17 mouse cellular contexts compared by ENCODE assay signal in genomic region chr1:3120392-3120690, GRCm38 (mm10).
DNase-seq lines count a peak whose midpoint lies in the region; ATAC-seq lines count a peak whose summit lies in the region.
"Had no signal": no experiment of that assay in that cellular context is flagged by ENCODE, and none has a peak within 500 bp of the region (broad histone marks: within the 10 kb centered on the region; RNA-seq: fewer than 3 reads in every experiment).

No protein-coding gene starts in this region.

- WGBS in forebrain, embryonic 15.5 days: 56% methylated on average over 3 of the region's 3 CpGs
- WGBS in forebrain, embryonic 11.5 days: 80% methylated on average over 3 of the region's 3 CpGs
- WGBS in heart, embryonic 15.5 days: 24% methylated on average over 3 of the region's 3 CpGs
- 36% methylated on average over 3 of the region's 3 CpGs for WGBS in heart, embryonic 11.5 days (ENCODE audit: insufficient replicate concordance)
- WGBS in neural tube, embryonic 15.5 days: 75% methylated on average over 3 of the region's 3 CpGs

- H3K9ac ChIP-seq in forebrain, embryonic 15.5 days (replicated peaks): no peak overlapping the region
- no peak overlapping the region for H3K9ac ChIP-seq in forebrain, embryonic 11.5 days (ENCODE audit: low read length)
- no peak overlapping the region for H3K9ac ChIP-seq in heart, embryonic 15.5 days
- H3K9ac ChIP-seq in heart, embryonic 11.5 days (ENCODE audit: low read depth, low read length): no peak overlapping the region
- H3K9ac ChIP-seq in neural tube, embryonic 15.5 days (replicated peaks): no peak overlapping the region
- H3K9ac ChIP-seq: hindbrain, embryonic 15.5 days had no signal

- no peaks in the 10 kb centered on the region for H3K27me3 ChIP-seq in forebrain, embryonic 15.5 days
- no peaks in the 10 kb centered on the region for H3K27me3 ChIP-seq in forebrain, embryonic 11.5 days (ENCODE audit: control insufficient read depth, insufficient read depth, low read length)
- H3K27me3 ChIP-seq in heart, embryonic 15.5 days: no peaks in the 10 kb centered on the region
- H3K27me3 ChIP-seq in heart, embryonic 11.5 days (ENCODE audit: control insufficient read depth, insufficient read depth, low read length): no peaks in the 10 kb centered on the region
- H3K27me3 ChIP-seq in neural tube, embryonic 15.5 days (replicated peaks): no peaks in the 10 kb centered on the region
- H3K27me3 ChIP-seq: hindbrain, embryonic 15.5 days had no signal

- no peaks in the 10 kb centered on the region for H3K36me3 ChIP-seq in forebrain, embryonic 15.5 days
- no peaks in the 10 kb centered on the region for H3K36me3 ChIP-seq in forebrain, embryonic 11.5 days (ENCODE audit: control insufficient read depth, insufficient read depth, low read length)
- H3K36me3 ChIP-seq in heart, embryonic 15.5 days: no peaks in the 10 kb centered on the region
- no peaks in the 10 kb centered on the region for H3K36me3 ChIP-seq in heart, embryonic 11.5 days (ENCODE audit: control insufficient read depth, insufficient read depth, low read length)
- H3K36me3 ChIP-seq in neural tube, embryonic 15.5 days: no peaks in the 10 kb centered on the region
- H3K36me3 ChIP-seq: hindbrain, embryonic 15.5 days had no signal

- peak; percentile 72 for ATAC-seq in forebrain, embryonic 15.5 days (replicated peaks)
- no peak for ATAC-seq in forebrain, embryonic 11.5 days (replicated peaks; ENCODE audit: low FRiP score)
- no peak for ATAC-seq in heart, embryonic 15.5 days (replicated peaks; ENCODE audit: insufficient number of reproducible peaks, insufficient read depth, low FRiP score, low read depth)
- ATAC-seq in heart, embryonic 11.5 days (replicated peaks; ENCODE audit: insufficient number of reproducible peaks, low FRiP score, low TSS enrichment): no peak
- ATAC-seq in neural tube, embryonic 15.5 days (ENCODE audit: low FRiP score): no peak

- no peak for DNase-seq in forebrain, embryonic 11.5 days (ENCODE audit: low spot score)
- peak; percentile 45 for DNase-seq in right cerebral cortex, adult 18-20 months
- DNase-seq in right cerebral cortex, postnatal 14 days: no peak
- peak; percentile 79 for DNase-seq in telencephalon, adult 2 months (ENCODE audit: low read depth, low spot score)
- DNase-seq: adrenal gland, adult 2 months; cerebellum, postnatal 10 days; kidney, adult 18-20 months; kidney, postnatal 25 days; midbrain, embryonic 14.5 days had no signal

- no peak overlapping the region for H3K4me2 ChIP-seq in forebrain, embryonic 15.5 days (replicated peaks)
- no peak overlapping the region for H3K4me2 ChIP-seq in forebrain, embryonic 11.5 days (ENCODE audit: low read depth, low read length, severe bottlenecking)
- no peak overlapping the region for H3K4me2 ChIP-seq in heart, embryonic 15.5 days
- no peak overlapping the region for H3K4me2 ChIP-seq in heart, embryonic 11.5 days
- H3K4me2 ChIP-seq in neural tube, embryonic 15.5 days: no peak overlapping the region
- H3K4me2 ChIP-seq: hindbrain, embryonic 15.5 days; liver, embryonic 11.5 days had no signal

- H3K9me3 ChIP-seq in forebrain, embryonic 15.5 days: no peaks in the 10 kb centered on the region
- no peaks in the 10 kb centered on the region for H3K9me3 ChIP-seq in forebrain, embryonic 11.5 days (ENCODE audit: control insufficient read depth, low read length)
- no peaks in the 10 kb centered on the region for H3K9me3 ChIP-seq in heart, embryonic 15.5 days (replicated peaks)
- no peaks in the 10 kb centered on the region for H3K9me3 ChIP-seq in heart, embryonic 11.5 days (replicated peaks; ENCODE audit: control insufficient read depth, low read length)
- H3K9me3 ChIP-seq in neural tube, embryonic 15.5 days (replicated peaks): no peaks in the 10 kb centered on the region
- H3K9me3 ChIP-seq: hindbrain, embryonic 15.5 days had no signal

- peaks cover 8% of the 10 kb centered on the region; the same call in 1 of the 2 replicates for H3K4me1 ChIP-seq in forebrain, embryonic 15.5 days
- H3K4me1 ChIP-seq in forebrain, embryonic 11.5 days (replicated peaks; ENCODE audit: control insufficient read depth, insufficient read depth, low read length): no peaks in the 10 kb centered on the region
- H3K4me1 ChIP-seq in heart, embryonic 15.5 days (replicated peaks): peaks cover 18% of the 10 kb centered on the region
- 0 out of 2 replicates have a peak, but pooled peaks cover 3% of the 10 kb centered on the region for H3K4me1 ChIP-seq in heart, embryonic 11.5 days (ENCODE audit: control insufficient read depth, insufficient read depth, low read length)
- peaks cover 3% of the 10 kb centered on the region; the same call in 1 of the 2 replicates for H3K4me1 ChIP-seq in neural tube, embryonic 15.5 days

- no peak overlapping the region for H3K4me3 ChIP-seq in forebrain, embryonic 15.5 days
- no peak overlapping the region for H3K4me3 ChIP-seq in forebrain, embryonic 11.5 days (ENCODE audit: low read depth, low read length)
- H3K4me3 ChIP-seq in heart, embryonic 15.5 days: no peak overlapping the region
- no peak overlapping the region for H3K4me3 ChIP-seq in heart, embryonic 11.5 days (ENCODE audit: low read depth, low read length)
- H3K4me3 ChIP-seq in neural tube, embryonic 15.5 days (replicated peaks): no peak overlapping the region
- H3K4me3 ChIP-seq: erythroblast, embryonic 14.5 days; hindbrain, embryonic 15.5 days had no signal

- H3K27ac ChIP-seq in forebrain, embryonic 15.5 days (replicated peaks): peak overlapping the region; percentile 60; the same call in 1 of the 2 replicates
- no peak overlapping the region for H3K27ac ChIP-seq in forebrain, embryonic 11.5 days (ENCODE audit: low read depth, low read length)
- H3K27ac ChIP-seq in heart, embryonic 15.5 days: peak overlapping the region; percentile 75
- H3K27ac ChIP-seq in heart, embryonic 11.5 days (ENCODE audit: low read depth, low read length): no peak overlapping the region
- H3K27ac ChIP-seq in neural tube, embryonic 15.5 days (replicated peaks): no peak overlapping the region
- H3K27ac ChIP-seq: hindbrain, embryonic 15.5 days; macrophage had no signal

Comparison
In these comparisons a context has a peak if more than half of its experiments do, and no peak if none do; other contexts are left out.
1. H3K27ac ChIP-seq: peak in forebrain, embryonic 15.5 days (single experiment) and heart, embryonic 15.5 days (single experiment); none in forebrain, embryonic 11.5 days (single experiment), heart, embryonic 11.5 days (single experiment) and neural tube, embryonic 15.5 days (single experiment).
2. DNase-seq: peak in right cerebral cortex, adult 18-20 months (single experiment) and telencephalon, adult 2 months (single experiment); none in forebrain, embryonic 11.5 days (single experiment) and right cerebral cortex, postnatal 14 days (single experiment).